Mouse (Mus musculus): ENCODE data around the gene Timm23.

DNA sequence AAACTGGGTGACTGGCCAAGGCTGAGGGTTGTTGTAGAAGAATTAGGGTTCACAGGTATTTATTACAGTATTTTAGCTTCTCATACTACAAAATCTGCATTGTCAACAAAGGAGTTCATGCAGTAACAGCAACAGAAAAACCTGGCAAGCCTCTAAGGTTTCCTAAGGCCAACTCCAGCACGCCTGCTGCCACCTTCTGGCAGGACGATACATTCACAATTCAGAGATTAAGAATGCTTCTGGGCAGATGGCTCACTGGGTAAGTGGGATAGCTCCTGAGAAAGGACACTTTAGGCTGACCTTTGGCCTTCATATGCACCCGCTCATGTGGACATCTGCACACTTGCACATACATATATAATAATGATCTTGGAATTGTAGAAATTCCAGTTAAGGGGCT is 9.3 kb downstream of the Timm23 start:
- TF ChIP-seq POLR2A (IDR thresholded peaks at IDR 0.05; ENCODE audit: control insufficient read depth, extremely low read depth, insufficient read depth, low read length, poor library complexity), result no peak
- TF ChIP-seq CTCF (IDR thresholded peaks at IDR 0.05; ENCODE audit: borderline replicate concordance, control insufficient read depth, extremely low read depth, insufficient read depth, low read length, poor library complexity), result no peak
